18 mouse cellular contexts compared by ENCODE assay signal in genomic region chr8:106734222-106734621, GRCm38 (mm10). TPM values are rescaled to one million over a fixed set of nuclear protein-coding genes. Genes with fewer than 3 reads are reported as not detected.
DNase-seq lines count a peak whose midpoint lies in the region; ATAC-seq lines count a peak whose summit lies in the region.
"Had no signal": no experiment of that assay in that cellular context is flagged by ENCODE, and none has a peak within 500 bp of the region (broad histone marks: within the 10 kb centered on the region; RNA-seq: fewer than 3 reads in every experiment).

No protein-coding gene starts in this region.

- H3K27ac ChIP-seq in embryonic facial prominence, embryonic 10.5 days (replicated peaks): peak overlapping the region; percentile 62
- H3K27ac ChIP-seq in heart, embryonic 12.5 days (ENCODE audit: poor library complexity, severe bottlenecking): peak overlapping the region; percentile 90
- no peak overlapping the region for H3K27ac ChIP-seq in limb, embryonic 11.5 days (replicated peaks; ENCODE audit: low read depth, low read length)
- H3K27ac ChIP-seq: embryonic facial prominence, embryonic 13.5 days; intestine, embryonic 15.5 days; kidney, postnatal 0 days; liver, embryonic 14.5 days; neural tube, embryonic 12.5 days had no signal

- peaks cover 28% of the 10 kb centered on the region for H3K4me1 ChIP-seq in embryonic facial prominence, embryonic 10.5 days
- H3K4me1 ChIP-seq in heart, embryonic 12.5 days (replicated peaks): peaks cover 20% of the 10 kb centered on the region
- H3K4me1 ChIP-seq in limb, embryonic 11.5 days (ENCODE audit: control insufficient read depth, insufficient read depth, low read length): peaks cover 12% of the 10 kb centered on the region; the same call in 1 of the 2 replicates
- H3K4me1 ChIP-seq: intestine, embryonic 15.5 days; neural tube, embryonic 12.5 days had no signal

- H3K4me3 ChIP-seq in embryonic facial prominence, embryonic 10.5 days: no peak overlapping the region
- H3K4me3 ChIP-seq in heart, embryonic 12.5 days: no peak overlapping the region
- no peak overlapping the region for H3K4me3 ChIP-seq in limb, embryonic 11.5 days (ENCODE audit: low read depth, low read length)
- H3K4me3 ChIP-seq: embryonic facial prominence, embryonic 13.5 days; intestine, embryonic 15.5 days; megakaryocyte, embryonic 14.5 days; neural tube, embryonic 12.5 days had no signal

- peaks cover 47% of the 10 kb centered on the region for H3K36me3 ChIP-seq in embryonic facial prominence, embryonic 10.5 days (replicated peaks)
- H3K36me3 ChIP-seq in heart, embryonic 12.5 days: peaks cover 20% of the 10 kb centered on the region
- H3K36me3 ChIP-seq in limb, embryonic 11.5 days (ENCODE audit: control insufficient read depth, insufficient read depth, low read length): peaks cover 4% of the 10 kb centered on the region; the same call in 1 of the 2 replicates
- H3K36me3 ChIP-seq: intestine, embryonic 15.5 days had no signal

- no peaks in the 10 kb centered on the region for H3K27me3 ChIP-seq in embryonic facial prominence, embryonic 10.5 days (replicated peaks; ENCODE audit: low read depth, poor library complexity, severe bottlenecking)
- H3K27me3 ChIP-seq in heart, embryonic 12.5 days (replicated peaks): no peaks in the 10 kb centered on the region
- H3K27me3 ChIP-seq in limb, embryonic 11.5 days (ENCODE audit: control insufficient read depth, insufficient read depth, low read length): no peaks in the 10 kb centered on the region
- H3K27me3 ChIP-seq: embryonic facial prominence, embryonic 13.5 days; intestine, embryonic 15.5 days had no signal

- H3K4me2 ChIP-seq in heart, embryonic 12.5 days: peak overlapping the region; percentile 15; the same call in 1 of the 2 replicates
- H3K4me2 ChIP-seq in limb, embryonic 11.5 days (ENCODE audit: low read depth, severe bottlenecking): no peak overlapping the region
- H3K4me2 ChIP-seq: embryonic facial prominence, embryonic 13.5 days; intestine, embryonic 15.5 days; neural tube, embryonic 12.5 days had no signal

- H3K9ac ChIP-seq in heart, embryonic 12.5 days: no peak overlapping the region
- no peak overlapping the region for H3K9ac ChIP-seq in limb, embryonic 11.5 days (ENCODE audit: low read length)
- H3K9ac ChIP-seq: embryonic facial prominence, embryonic 13.5 days; intestine, embryonic 15.5 days; liver, embryonic 14.5 days; neural tube, embryonic 12.5 days had no signal

- DNase-seq in NIH3T3 (ENCODE audit: low read depth): peak; percentile 68
- peak; percentile 51 for DNase-seq in embryonic facial prominence, embryonic 10.5 days (ENCODE audit: low spot score)
- DNase-seq in limb, embryonic 11.5 days (ENCODE audit: low spot score): peak; percentile 45
- DNase-seq in urinary bladder, adult 18-20 months (ENCODE audit: low spot score in 2 of 2): no peak
- DNase-seq in kidney, postnatal 4 days: no peak
- DNase-seq: adrenal gland, postnatal 14 days; cerebellum, adult 9-10 months; right cerebral cortex, postnatal 25 days had no signal

- no peak for ATAC-seq in heart, embryonic 12.5 days (ENCODE audit: insufficient number of reproducible peaks, low FRiP score)
- ATAC-seq in limb, embryonic 11.5 days (ENCODE audit: insufficient number of reproducible peaks, low FRiP score, low TSS enrichment, low read depth): peak; percentile 60; the same call in 1 of the 2 replicates
- no peak for ATAC-seq in frontal cortex, adult (ENCODE audit: low TSS enrichment)
- ATAC-seq: CD4-positive, CD25-positive, alpha-beta regulatory T cell, adult 4 months; intestine, embryonic 15.5 days; lung, postnatal 0 days had no signal

- 0 out of 2 replicates have a peak, but pooled peaks cover 2% of the 10 kb centered on the region for H3K9me3 ChIP-seq in embryonic facial prominence, embryonic 10.5 days
- 0 out of 2 replicates have a peak, but pooled peaks cover 2% of the 10 kb centered on the region for H3K9me3 ChIP-seq in heart, embryonic 12.5 days (replicated peaks)
- no peaks in the 10 kb centered on the region for H3K9me3 ChIP-seq in limb, embryonic 11.5 days (ENCODE audit: control insufficient read depth, low read length)
- H3K9me3 ChIP-seq: embryonic facial prominence, embryonic 13.5 days; intestine, embryonic 15.5 days; megakaryocyte, embryonic 14.5 days; neural tube, embryonic 12.5 days had no signal

RNA-seq across cellular contexts. Expression of gene Tango6, which starts 51.4 kb away (rescaled TPM):
- 16.3 and 16.8 TPM in 2 replicates for polyA plus RNA-seq in embryonic facial prominence, embryonic 10.5 days (2016; fragmentation: Nextera tagmentation; extraction: Ambion mirVana)
- 8.9 and 9.1 TPM in 2 replicates for polyA plus RNA-seq in heart, embryonic 12.5 days (2016; fragmentation: Nextera tagmentation; extraction: Ambion mirVana)
- polyA plus RNA-seq in limb, embryonic 11.5 days (2014; fragmentation: Nextera tagmentation; extraction: Ambion mirVana): 10.0 and 10.5 TPM in 2 replicates

Comparison
In these comparisons a context has a peak if more than half of its experiments do, and no peak if none do; other contexts are left out.
1. DNase-seq: peak in NIH3T3 (single experiment), embryonic facial prominence, embryonic 10.5 days (single experiment) and limb, embryonic 11.5 days (single experiment); none in urinary bladder, adult 18-20 months (0 of 2) and kidney, postnatal 4 days (0 of 2).